Mouse (Mus musculus): ENCODE measurements at regions not wholly inside any gene's neighbourhood (a gene's known extent, or its start where the extent isn't known, plus 50 kb on each side); places are given as distances from the start of the nearest gene placed in this dataset.

DNA sequence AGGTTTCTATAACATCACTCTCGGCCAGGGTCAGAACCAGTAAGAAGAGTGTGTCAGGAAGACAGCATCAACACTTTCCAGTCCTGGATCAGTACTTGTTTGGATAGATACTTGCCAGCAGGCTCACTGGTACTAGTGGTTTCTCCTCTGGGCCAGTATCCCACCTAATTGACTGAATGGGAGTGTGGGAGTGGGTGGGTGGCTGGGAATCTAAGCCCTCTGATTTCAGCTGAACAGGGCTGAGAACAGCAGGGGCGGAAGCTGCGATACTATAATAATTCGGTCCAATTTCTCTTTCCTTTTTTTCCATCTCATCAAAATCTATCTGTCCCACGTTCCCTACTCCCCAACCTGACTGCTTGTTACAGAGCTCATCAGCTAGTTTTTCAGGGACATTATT lies 217.0 kb downstream of the Rnf144b start:
- Histone ChIP-seq H3K9me3 (ENCODE audit: control insufficient read depth, low read length) (no peaks in the 10 kb centered on the region), H3K9ac (ENCODE audit: low read depth, low read length) (no peak overlapping the region), H3K27ac (ENCODE audit: low read depth, low read length) (no peak overlapping the region), H3K36me3 (ENCODE audit: control insufficient read depth, insufficient read depth, low read length) (no peaks in the 10 kb centered on the region), H3K4me3 (ENCODE audit: low read depth, low read length) (no peak overlapping the region), H3K4me2 (no peak overlapping the region), H3K4me1 (replicated peaks; ENCODE audit: control insufficient read depth, insufficient read depth, low read length) (no peaks in the 10 kb centered on the region), H3K27me3 (replicated peaks; ENCODE audit: control insufficient read depth, insufficient read depth, low read length) (no peaks in the 10 kb centered on the region)
- ATAC-seq (replicated peaks; ENCODE audit: low FRiP score) (no peak), DNase-seq (ENCODE audit: low spot score) (no peak)
- WGBS: 81% methylated on average over 5 of the region's 5 CpGs

DNA sequence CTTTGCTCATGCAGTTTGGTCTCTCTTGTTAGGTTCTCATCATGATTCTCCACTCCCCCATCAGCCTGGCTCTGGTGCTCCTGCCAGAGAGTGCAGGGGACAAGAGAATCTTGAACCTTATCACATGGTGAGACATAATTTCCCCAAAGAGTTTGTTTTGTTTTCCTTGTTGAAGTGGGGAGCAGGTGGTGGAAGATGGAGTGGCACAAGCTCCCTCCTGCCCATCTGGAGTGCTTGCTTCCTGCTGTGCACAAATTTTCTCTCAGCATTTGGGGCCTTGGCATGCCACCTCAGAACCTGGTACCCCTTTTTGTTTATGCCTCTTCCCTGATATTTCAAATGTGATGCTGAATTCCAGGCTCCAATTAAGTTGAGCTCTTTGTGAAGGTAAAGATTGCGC lies 219.9 kb downstream of the Rnf144b start:
- Histone ChIP-seq H3K4me2 (no peak overlapping the region), H3K27ac (ENCODE audit: low read depth, low read length) (no peak overlapping the region), H3K9me3 (ENCODE audit: control insufficient read depth, low read length) (no peaks in the 10 kb centered on the region), H3K27me3 (replicated peaks; ENCODE audit: control insufficient read depth, insufficient read depth, low read length) (no peaks in the 10 kb centered on the region), H3K36me3 (ENCODE audit: control insufficient read depth, insufficient read depth, low read length) (no peaks in the 10 kb centered on the region), H3K4me1 (replicated peaks; ENCODE audit: control insufficient read depth, insufficient read depth, low read length) (no peaks in the 10 kb centered on the region), H3K4me3 (ENCODE audit: low read depth, low read length) (no peak overlapping the region), H3K9ac (ENCODE audit: low read depth, low read length) (no peak overlapping the region)
- DNase-seq (ENCODE audit: low spot score): no peak
- ATAC-seq (replicated peaks; ENCODE audit: low FRiP score): no peak
- WGBS: 91% methylated on average over 1 of the region's 1 CpGs

DNA sequence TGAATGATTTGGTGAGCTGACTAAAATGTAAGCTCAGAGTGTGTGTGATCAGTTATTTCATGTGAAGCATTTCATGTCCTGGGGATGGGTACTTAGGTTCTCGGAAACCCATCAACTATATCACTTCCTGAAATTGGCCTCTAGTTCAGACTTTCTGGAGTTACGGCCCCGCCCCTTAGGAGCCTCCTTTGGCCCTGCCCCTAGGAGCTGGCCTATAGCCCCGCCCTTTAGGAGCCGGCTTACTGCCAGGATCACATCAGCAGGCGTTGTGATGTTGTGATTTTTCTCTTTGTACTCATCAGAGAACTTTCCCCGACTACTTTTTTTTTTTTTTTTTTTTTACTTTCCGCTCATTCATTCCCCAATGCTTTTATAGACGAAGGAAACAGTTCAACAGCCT lies 223.1 kb downstream of the Rnf144b start:
- H3K4me1 ChIP-seq (replicated peaks; ENCODE audit: control insufficient read depth, insufficient read depth, low read length): no peaks in the 10 kb centered on the region
- ATAC-seq (replicated peaks; ENCODE audit: low FRiP score) (no peak), DNase-seq (ENCODE audit: low spot score) (no peak)
- H3K9me3 ChIP-seq (ENCODE audit: control insufficient read depth, low read length): no peaks in the 10 kb centered on the region
- H3K27me3 ChIP-seq (replicated peaks; ENCODE audit: control insufficient read depth, insufficient read depth, low read length): no peaks in the 10 kb centered on the region
- no peaks in the 10 kb centered on the region for H3K36me3 ChIP-seq (ENCODE audit: control insufficient read depth, insufficient read depth, low read length)
- no peak overlapping the region for H3K4me2 ChIP-seq
- 36% methylated on average over 9 of the region's 9 CpGs for WGBS
- no peak overlapping the region for H3K9ac ChIP-seq (ENCODE audit: low read depth, low read length)
- H3K4me3 ChIP-seq (ENCODE audit: low read depth, low read length): no peak overlapping the region
- H3K27ac ChIP-seq (ENCODE audit: low read depth, low read length): no peak overlapping the region

DNA sequence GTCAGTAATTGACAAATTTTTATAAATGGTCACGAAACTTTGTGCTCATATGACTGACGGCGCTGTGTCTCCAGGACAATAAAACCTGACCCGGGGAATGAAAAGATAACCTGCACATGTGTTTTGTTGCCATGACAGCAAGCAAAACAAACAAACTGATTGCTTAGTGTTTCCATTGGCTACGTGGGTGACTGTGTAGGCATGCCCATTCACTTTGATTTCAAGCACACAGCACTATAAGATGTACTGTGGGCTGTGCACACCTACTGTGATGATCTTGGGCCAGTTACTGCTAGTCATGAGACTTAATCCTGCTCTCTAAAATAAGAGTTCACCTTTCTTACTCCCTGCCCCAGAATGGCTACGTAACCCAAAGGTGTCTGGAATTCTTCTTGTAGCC lies 225.4 kb downstream of the Rnf144b start:
- Histone ChIP-seq H3K27ac (ENCODE audit: low read depth, low read length) (no peak overlapping the region), H3K4me3 (ENCODE audit: low read depth, low read length) (no peak overlapping the region), H3K27me3 (replicated peaks; ENCODE audit: control insufficient read depth, insufficient read depth, low read length) (no peaks in the 10 kb centered on the region), H3K9ac (ENCODE audit: low read depth, low read length) (no peak overlapping the region), H3K4me2 (no peak overlapping the region), H3K36me3 (ENCODE audit: control insufficient read depth, insufficient read depth, low read length) (no peaks in the 10 kb centered on the region), H3K9me3 (ENCODE audit: control insufficient read depth, low read length) (no peaks in the 10 kb centered on the region), H3K4me1 (replicated peaks; ENCODE audit: control insufficient read depth, insufficient read depth, low read length) (no peaks in the 10 kb centered on the region)
- WGBS: 66% methylated on average over 6 of the region's 6 CpGs
- ATAC-seq (replicated peaks; ENCODE audit: low FRiP score) (no peak), DNase-seq (ENCODE audit: low spot score) (no peak)

DNA sequence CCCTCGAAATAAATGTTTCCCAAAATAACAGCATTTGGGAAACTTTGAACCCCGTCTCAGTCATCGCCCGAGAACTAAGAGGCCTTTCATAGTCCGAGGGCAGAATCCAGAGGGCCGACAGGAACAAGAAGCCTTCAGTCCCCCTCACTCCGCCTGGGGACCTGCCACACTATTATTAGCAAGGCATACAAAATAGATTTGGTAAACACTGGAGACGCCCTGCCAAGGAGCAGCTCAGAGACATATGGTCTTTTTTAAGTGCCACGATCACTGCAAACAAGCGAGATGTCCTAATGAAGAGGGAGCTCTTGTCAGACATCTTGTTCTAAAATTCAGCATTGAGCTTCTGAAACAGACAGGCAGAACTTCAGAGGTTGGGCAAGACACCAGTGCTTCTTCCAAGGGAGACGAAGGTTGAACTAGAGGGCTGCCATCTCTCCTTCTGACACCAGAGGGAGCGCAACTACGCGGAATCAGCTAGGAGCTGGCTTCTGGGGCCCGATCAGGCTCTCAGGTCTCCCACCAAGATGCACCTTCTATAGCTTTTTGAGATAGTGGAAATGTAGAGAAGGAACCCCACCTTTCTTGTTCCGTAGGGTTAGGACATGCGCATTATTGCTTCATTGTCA lies 226.2 kb downstream of the Rnf144b start:
- no peak for ATAC-seq (replicated peaks; ENCODE audit: low FRiP score)

DNA sequence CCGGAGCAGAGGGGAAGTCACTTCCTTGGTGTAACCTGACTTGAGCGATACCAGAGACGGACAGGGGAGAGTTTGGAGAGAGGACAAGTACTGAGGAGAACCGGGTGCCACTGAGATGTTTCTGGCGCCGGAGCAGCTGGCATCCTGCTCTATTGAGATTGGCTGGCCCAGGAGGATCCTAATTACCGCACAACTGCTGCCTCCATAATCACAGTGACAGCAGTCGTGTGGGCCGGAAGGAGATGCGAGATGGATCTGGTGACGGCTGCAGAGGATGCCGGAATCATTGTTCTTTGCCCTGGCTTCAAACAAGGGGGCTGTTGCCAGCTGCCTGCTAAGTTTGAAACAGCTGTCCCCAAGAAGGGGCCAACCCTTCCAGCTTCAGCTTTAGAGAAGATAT lies 232.0 kb downstream of the Rnf144b start:
- 85% methylated on average over 12 of the region's 12 CpGs for WGBS

More for the DNA sequence above, 226.2 kb downstream of the Rnf144b start:
- no peaks in the 10 kb centered on the region for H3K4me1 ChIP-seq (replicated peaks; ENCODE audit: control insufficient read depth, insufficient read depth, low read length)
- WGBS: 41% methylated on average over 17 of the region's 17 CpGs
- no peak overlapping the region for H3K9ac ChIP-seq (ENCODE audit: low read depth, low read length)
- H3K9me3 ChIP-seq (ENCODE audit: control insufficient read depth, low read length): no peaks in the 10 kb centered on the region
- H3K36me3 ChIP-seq (ENCODE audit: control insufficient read depth, insufficient read depth, low read length): no peaks in the 10 kb centered on the region
- DNase-seq (ENCODE audit: low spot score): no peak
- H3K4me3 ChIP-seq (ENCODE audit: low read depth, low read length): no peak overlapping the region
- H3K27ac ChIP-seq (ENCODE audit: low read depth, low read length): no peak overlapping the region
- H3K27me3 ChIP-seq (replicated peaks; ENCODE audit: control insufficient read depth, insufficient read depth, low read length): no peaks in the 10 kb centered on the region
- H3K4me2 ChIP-seq: no peak overlapping the region

DNA sequence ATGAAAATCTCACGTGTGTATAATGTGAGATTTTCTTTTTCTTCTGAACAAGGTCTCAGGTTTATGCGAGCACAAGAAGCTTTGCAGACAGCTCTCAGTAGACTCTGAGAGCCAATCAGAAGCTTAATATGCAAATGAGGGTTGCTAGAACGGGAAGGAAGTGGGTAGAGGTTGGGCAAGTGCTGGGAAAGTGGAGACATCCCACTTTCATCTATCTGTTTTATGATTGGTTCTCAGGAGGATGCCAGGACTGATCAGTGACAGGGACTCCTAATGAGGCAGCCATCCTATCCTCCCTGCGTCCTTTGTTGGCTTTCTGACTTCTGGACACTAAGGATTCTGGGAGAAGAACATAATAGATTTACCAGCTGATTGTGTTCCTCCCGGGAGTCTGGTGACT lies 232.7 kb downstream of the Rnf144b start:
- no peak for DNase-seq (ENCODE audit: low spot score)
- H3K9ac ChIP-seq (ENCODE audit: low read depth, low read length): no peak overlapping the region
- H3K4me1 ChIP-seq (replicated peaks; ENCODE audit: control insufficient read depth, insufficient read depth, low read length): no peaks in the 10 kb centered on the region
- no peaks in the 10 kb centered on the region for H3K36me3 ChIP-seq (ENCODE audit: control insufficient read depth, insufficient read depth, low read length)
- H3K27me3 ChIP-seq (replicated peaks; ENCODE audit: control insufficient read depth, insufficient read depth, low read length): no peaks in the 10 kb centered on the region
- no peak for ATAC-seq (replicated peaks; ENCODE audit: low FRiP score)
- H3K4me3 ChIP-seq (ENCODE audit: low read depth, low read length): no peak overlapping the region
- WGBS: 51% methylated on average over 5 of the region's 5 CpGs
- H3K9me3 ChIP-seq (ENCODE audit: control insufficient read depth, low read length): no peaks in the 10 kb centered on the region
- H3K4me2 ChIP-seq: no peak overlapping the region
- H3K27ac ChIP-seq (ENCODE audit: low read depth, low read length): no peak overlapping the region

More for the DNA sequence above, 232.0 kb downstream of the Rnf144b start:
- DNase-seq (ENCODE audit: low spot score) (no peak), ATAC-seq (replicated peaks; ENCODE audit: low FRiP score) (no peak)
- Histone ChIP-seq H3K36me3 (ENCODE audit: control insufficient read depth, insufficient read depth, low read length) (no peaks in the 10 kb centered on the region), H3K4me2 (no peak overlapping the region), H3K9me3 (ENCODE audit: control insufficient read depth, low read length) (no peaks in the 10 kb centered on the region), H3K27me3 (replicated peaks; ENCODE audit: control insufficient read depth, insufficient read depth, low read length) (no peaks in the 10 kb centered on the region), H3K4me3 (ENCODE audit: low read depth, low read length) (no peak overlapping the region), H3K27ac (ENCODE audit: low read depth, low read length) (no peak overlapping the region), H3K9ac (ENCODE audit: low read depth, low read length) (no peak overlapping the region), H3K4me1 (replicated peaks; ENCODE audit: control insufficient read depth, insufficient read depth, low read length) (no peaks in the 10 kb centered on the region)

DNA sequence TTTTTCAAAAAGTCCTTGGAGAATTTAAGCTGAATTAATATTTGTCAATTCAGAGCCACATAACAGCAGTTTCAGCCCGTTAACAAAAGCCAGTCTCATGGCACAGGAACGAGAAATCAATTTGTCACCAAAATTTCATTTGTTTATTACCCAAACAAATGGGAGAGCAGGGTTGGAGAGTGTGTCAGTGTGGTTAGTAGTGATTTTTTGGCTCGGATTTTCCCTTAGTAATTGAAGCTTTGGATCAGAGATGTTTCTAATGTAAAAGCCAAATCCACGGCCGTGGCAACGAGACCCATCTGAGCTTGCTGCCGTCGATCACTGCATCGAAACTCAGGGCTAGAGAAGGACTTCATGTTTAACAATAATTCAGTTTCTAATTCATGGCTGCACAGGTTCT lies 236.5 kb downstream of the Rnf144b start:
- 71% methylated on average over 9 of the region's 9 CpGs for WGBS
- Histone ChIP-seq H3K4me2 (no peak overlapping the region), H3K27ac (ENCODE audit: low read depth, low read length) (no peak overlapping the region), H3K9me3 (ENCODE audit: control insufficient read depth, low read length) (no peaks in the 10 kb centered on the region), H3K4me1 (replicated peaks; ENCODE audit: control insufficient read depth, insufficient read depth, low read length) (no peaks in the 10 kb centered on the region), H3K27me3 (replicated peaks; ENCODE audit: control insufficient read depth, insufficient read depth, low read length) (no peaks in the 10 kb centered on the region), H3K9ac (ENCODE audit: low read depth, low read length) (no peak overlapping the region), H3K4me3 (ENCODE audit: low read depth, low read length) (no peak overlapping the region), H3K36me3 (ENCODE audit: control insufficient read depth, insufficient read depth, low read length) (no peaks in the 10 kb centered on the region)
- no peak for ATAC-seq (replicated peaks; ENCODE audit: low FRiP score)
- DNase-seq (ENCODE audit: low spot score): no peak

DNA sequence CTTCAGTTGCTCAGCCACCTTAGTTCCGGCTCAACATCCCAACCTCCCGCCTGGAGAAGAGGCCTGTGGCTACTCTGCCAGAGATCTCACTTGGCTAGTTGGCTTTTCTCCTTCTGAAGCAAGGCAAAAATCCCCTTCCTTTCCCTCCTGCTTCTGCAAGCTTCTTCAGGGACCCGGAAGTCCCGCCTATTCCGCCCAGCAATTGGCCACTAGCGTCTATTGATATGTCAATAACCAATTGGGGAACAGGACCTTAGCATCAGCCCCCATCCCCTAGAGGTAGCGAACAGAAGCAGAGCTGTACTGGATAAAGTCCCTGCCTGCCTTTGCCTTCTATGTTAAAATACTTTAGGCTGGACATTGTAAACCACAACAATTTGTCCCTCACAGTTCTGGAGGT lies 243.3 kb downstream of the Rnf144b start:
- no peaks in the 10 kb centered on the region for H3K36me3 ChIP-seq (ENCODE audit: control insufficient read depth, insufficient read depth, low read length)
- ATAC-seq (replicated peaks; ENCODE audit: low FRiP score): no peak
- H3K4me2 ChIP-seq: no peak overlapping the region
- DNase-seq (ENCODE audit: low spot score): no peak
- H3K9me3 ChIP-seq (ENCODE audit: control insufficient read depth, low read length): no peaks in the 10 kb centered on the region
- H3K9ac ChIP-seq (ENCODE audit: low read depth, low read length): no peak overlapping the region
- H3K4me3 ChIP-seq (ENCODE audit: low read depth, low read length): no peak overlapping the region
- 80% methylated on average over 7 of the region's 7 CpGs for WGBS
- no peaks in the 10 kb centered on the region for H3K4me1 ChIP-seq (replicated peaks; ENCODE audit: control insufficient read depth, insufficient read depth, low read length)
- H3K27me3 ChIP-seq (replicated peaks; ENCODE audit: control insufficient read depth, insufficient read depth, low read length): no peaks in the 10 kb centered on the region
- no peak overlapping the region for H3K27ac ChIP-seq (ENCODE audit: low read depth, low read length)

Measured in liver, embryonic 11.5 days (tissue).